Mouse (Mus musculus) intestine, embryonic 14.5 days (tissue): ENCODE measurements around the gene Prkd2. TPM values are rescaled to one million over a fixed set of nuclear protein-coding genes. Genes with fewer than 3 reads are reported as not detected.

Source experiments
- ATAC-seq: fragments of 200-750 bp; cut with Nextera tagmentation; replicated peaks from 2 replicates; pipeline ENCODE4 v1.8.0; 2017; ENCODE audit warnings: low read depth, moderate number of reproducible peaks, moderate TSS enrichment, moderate library complexity; ENCODE audit not compliant: low FRiP score, low TSS enrichment
- DNase-seq: peaks from one replicate; pipeline ENCODE4 v3.0.0-alpha.2; 2018; ENCODE audit warnings: low spot score
- H3K27ac ChIP-seq: fragments of 300-500 bp; sonication (generic); 2 replicates; pipeline ENCODE4 v1.5.1; 2014; ENCODE audit warnings: low read depth, mild to moderate bottlenecking, control low read depth
- H3K27me3 ChIP-seq: fragments of 300-500 bp; sonication (generic); replicated peaks from 2 replicates; pipeline ENCODE4 v1.6.1; 2014; ENCODE audit warnings: low read length, control low read depth; ENCODE audit not compliant: control insufficient read depth, insufficient read depth
- H3K36me3 ChIP-seq: fragments of 300-500 bp; sonication (generic); 2 replicates; pipeline ENCODE4 v1.6.1; 2014; ENCODE audit warnings: low read length, control low read depth; ENCODE audit not compliant: control insufficient read depth, insufficient read depth
- H3K4me1 ChIP-seq: fragments of 300-500 bp; sonication (generic); replicated peaks from 2 replicates; pipeline ENCODE4 v1.6.1; 2014; ENCODE audit warnings: low read length, control low read depth, mixed read lengths; ENCODE audit not compliant: control insufficient read depth, insufficient read depth
- H3K4me2 ChIP-seq: fragments of 300-500 bp; sonication (generic); 2 replicates; pipeline ENCODE4 v1.6.1; 2014; ENCODE audit warnings: low read length
- H3K4me3 ChIP-seq: fragments of 300-500 bp; sonication (generic); 2 replicates; pipeline ENCODE4 v1.5.1; 2014; ENCODE audit warnings: low read depth, low read length, control low read depth, mixed read lengths
- H3K9ac ChIP-seq: fragments of 300-500 bp; sonication (generic); 2 replicates; pipeline ENCODE4 v1.6.1; 2014; ENCODE audit warnings: mild to moderate bottlenecking, low read length
- H3K9me3 ChIP-seq: fragments of 300-500 bp; sonication (generic); 2 replicates; pipeline ENCODE4 v1.6.1; 2016; ENCODE audit warnings: low read length, control low read depth; ENCODE audit not compliant: control insufficient read depth
- WGBS: fragments of 180-500 bp; shearing (Covaris S2); extraction: QIAGEN DNeasy Blood & Tissue Kit; methylation state at CpG from one replicate; pipeline ENCODE4 v1.1.7; 2014; 5-methylcytosine and 5-hydroxymethylcytosine counted together
- polyA plus RNA-seq: library from polyadenylated mRNA; unstranded; fragments of >200 nt; fragmentation: Nextera tagmentation; extraction: Ambion mirVana; gene quantifications from 2 replicates; pipeline ENCODE4 v1.2.1, GENCODE M21; 2014

Prkd2 gene
- polyA plus RNA-seq, 1 experiment from 2014 or later, result 12.0 TPM

GRCm38 (mm10) chr7:16907842-16908241 is 65.1 kb downstream of the Prkd2 start:
- 49% methylated on average over 7 of the region's 7 CpGs for WGBS
- Histone ChIP-seq H3K36me3 (no peaks in the 10 kb centered on the region), H3K27ac (no peak overlapping the region), H3K27me3 (no peaks in the 10 kb centered on the region), H3K9me3 (no peaks in the 10 kb centered on the region), H3K9ac (0 out of 2 replicates have a peak overlapping the region, but pooled peaks have one; percentile 25), H3K4me3 (0 out of 2 replicates have a peak overlapping the region, but pooled peaks have one; percentile 13), H3K4me1 (peaks cover 60% of the 10 kb centered on the region), H3K4me2 (peak overlapping the region; percentile 45)
- DNase-seq (no peak), ATAC-seq (no peak)

GRCm38 (mm10) chr7:16908367-16908766 is 65.7 kb downstream of the Prkd2 start:
- H3K27me3 ChIP-seq, result no peaks in the 10 kb centered on the region
- H3K27ac ChIP-seq, result 0 out of 2 replicates have a peak overlapping the region, but pooled peaks have one; percentile 3
- DNase-seq, result no peak
- WGBS, result 20% methylated on average over 11 of the region's 11 CpGs
- 0 out of 2 replicates have a peak overlapping the region, but pooled peaks have one; percentile 13 for H3K4me3 ChIP-seq
- ATAC-seq, result no peak
- no peaks in the 10 kb centered on the region for H3K9me3 ChIP-seq
- 0 out of 2 replicates have a peak, but pooled peaks cover 3% of the 10 kb centered on the region for H3K36me3 ChIP-seq
- peak overlapping the region; percentile 45 for H3K4me2 ChIP-seq
- 0 out of 2 replicates have a peak overlapping the region, but pooled peaks have one; percentile 25 for H3K9ac ChIP-seq
- H3K4me1 ChIP-seq, result peaks cover 60% of the 10 kb centered on the region

GRCm38 (mm10) chr7:16908859-16909258 is 66.2 kb downstream of the Prkd2 start:
- H3K4me1 ChIP-seq, result peaks cover 58% of the 10 kb centered on the region
- H3K4me3 ChIP-seq, result no peak overlapping the region
- H3K27me3 ChIP-seq, result no peaks in the 10 kb centered on the region
- H3K9me3 ChIP-seq, result no peaks in the 10 kb centered on the region
- H3K36me3 ChIP-seq, result 0 out of 2 replicates have a peak, but pooled peaks cover 3% of the 10 kb centered on the region
- peak overlapping the region; percentile 3; the same call in 1 of the 2 replicates for H3K27ac ChIP-seq
- ATAC-seq, result no peak
- H3K4me2 ChIP-seq, result peak overlapping the region; percentile 45
- no peak for DNase-seq
- no peak overlapping the region for H3K9ac ChIP-seq
- WGBS, result 43% methylated on average over 11 of the region's 11 CpGs

GRCm38 (mm10) chr7:16909909-16910308 is 67.2 kb downstream of the Prkd2 start:
- H3K9me3 ChIP-seq, result no peaks in the 10 kb centered on the region
- peaks cover 51% of the 10 kb centered on the region for H3K4me1 ChIP-seq
- ATAC-seq, result no peak
- 26% methylated on average over 10 of the region's 10 CpGs for WGBS
- no peak overlapping the region for H3K27ac ChIP-seq
- H3K4me2 ChIP-seq, result peak overlapping the region; percentile 45
- DNase-seq, result no peak
- no peak overlapping the region for H3K9ac ChIP-seq
- peaks cover 12% of the 10 kb centered on the region for H3K36me3 ChIP-seq
- no peak overlapping the region for H3K4me3 ChIP-seq
- H3K27me3 ChIP-seq, result no peaks in the 10 kb centered on the region

GRCm38 (mm10) chr7:16911904-16912303 is 69.2 kb downstream of the Prkd2 start:
- Histone ChIP-seq H3K27ac (no peak overlapping the region), H3K4me2 (no peak overlapping the region), H3K36me3 (peaks cover 32% of the 10 kb centered on the region), H3K9me3 (no peaks in the 10 kb centered on the region), H3K4me1 (peaks cover 31% of the 10 kb centered on the region), H3K4me3 (no peak overlapping the region), H3K27me3 (no peaks in the 10 kb centered on the region), H3K9ac (no peak overlapping the region)
- no peak for DNase-seq
- no peak for ATAC-seq
- whole genome bisulfite sequencing, result 81% methylated on average over 3 of the region's 3 CpGs

- ATAC-seq (no peak), DNase-seq (no peak)
- Histone ChIP-seq H3K9me3 (no peaks in the 10 kb centered on the region), H3K4me3 (no peak overlapping the region), H3K27ac (no peak overlapping the region), H3K4me1 (peaks cover 27% of the 10 kb centered on the region), H3K27me3 (no peaks in the 10 kb centered on the region), H3K36me3 (peaks cover 37% of the 10 kb centered on the region), H3K9ac (no peak overlapping the region), H3K4me2 (no peak overlapping the region)
- WGBS, result 62% methylated on average over 6 of the region's 6 CpGs
These were observed 69.7 kb downstream of the Prkd2 start for GRCm38 (mm10) chr7:16912360-16912759.

- Histone ChIP-seq H3K27ac (no peak overlapping the region), H3K9ac (no peak overlapping the region), H3K4me3 (no peak overlapping the region), H3K36me3 (peaks cover 53% of the 10 kb centered on the region), H3K4me1 (peaks cover 13% of the 10 kb centered on the region), H3K4me2 (no peak overlapping the region), H3K27me3 (no peaks in the 10 kb centered on the region), H3K9me3 (no peaks in the 10 kb centered on the region)
- ATAC-seq, result peak; percentile 41
- peak; percentile 92 for DNase-seq
- WGBS, result 33% methylated on average over 10 of the region's 10 CpGs
These were observed 71.2 kb downstream of the Prkd2 start for GRCm38 (mm10) chr7:16913806-16914452.

GRCm38 (mm10) chr7:16914453-16915343 is 72.0 kb downstream of the Prkd2 start:
- 85% methylated on average over 18 of the region's 18 CpGs for WGBS

More at GRCm38 (mm10) chr7:16914453-16915343, 72.0 kb downstream of the Prkd2 start:
- Histone ChIP-seq H3K9me3 (no peaks in the 10 kb centered on the region), H3K4me1 (peaks cover 7% of the 10 kb centered on the region), H3K36me3 (peaks cover 60% of the 10 kb centered on the region), H3K27ac (no peak overlapping the region), H3K4me2 (no peak overlapping the region), H3K4me3 (no peak overlapping the region), H3K27me3 (no peaks in the 10 kb centered on the region), H3K9ac (no peak overlapping the region)
- DNase-seq (no peak), ATAC-seq (no peak)
